Mouse (Mus musculus) small intestine, adult 2 months (tissue): ENCODE data around the gene Col6a1.

Experiments
- CTCF ChIP-seq: fragments of 200-500 bp; IDR thresholded peaks from 2 replicates; pipeline ENCODE4 v1.5.1; 2012; ENCODE audit warnings: low read depth, mild to moderate bottlenecking, control low read depth, inconsistent platforms, low read length, moderate library complexity, mixed read lengths; ENCODE audit not compliant: insufficient replicate concordance, insufficient read length; ENCODE audit errors: extremely low read depth
- POLR2A ChIP-seq: fragments of 200-500 bp; IDR thresholded peaks from 2 replicates; pipeline ENCODE4 v1.6.1; 2012; ENCODE audit warnings: low read depth, mild to moderate bottlenecking, control low read depth, inconsistent platforms, low read length, moderate library complexity

- TF ChIP-seq CTCF (no peak), POLR2A (no peak)
Observed at GRCm38 (mm10) chr10:76685451-76686017, 40.4 kb downstream of the Col6a1 start.
